Mouse (Mus musculus): ENCODE data around the gene Negr1.

- peak; percentile 62 for TF ChIP-seq CTCF (IDR thresholded peaks at IDR 0.05; ENCODE audit: low read depth)
- TF ChIP-seq EP300 (IDR thresholded peaks at IDR 0.05; ENCODE audit: low read depth) = no peak
These were observed 671.1 kb downstream of the Negr1 start for GRCm38 (mm10) chr3:157232723-157233122.

Measured in liver, postnatal 0 days (tissue).